Mouse (Mus musculus) small intestine, adult 2 months (tissue): ENCODE measurements at regions not wholly inside any gene's neighbourhood (a gene's known extent, or its start where the extent isn't known, plus 50 kb on each side); places are given as distances from the start of the nearest gene placed in this dataset.

Source experiments
- CTCF ChIP-seq: fragments of 200-500 bp; IDR thresholded peaks from 2 replicates; pipeline ENCODE4 v1.5.1; 2012; ENCODE audit warnings: low read depth, mild to moderate bottlenecking, control low read depth, inconsistent platforms, low read length, moderate library complexity, mixed read lengths; ENCODE audit not compliant: insufficient replicate concordance, insufficient read length; ENCODE audit errors: extremely low read depth
- POLR2A ChIP-seq: fragments of 200-500 bp; IDR thresholded peaks from 2 replicates; pipeline ENCODE4 v1.6.1; 2012; ENCODE audit warnings: low read depth, mild to moderate bottlenecking, control low read depth, inconsistent platforms, low read length, moderate library complexity

DNA sequence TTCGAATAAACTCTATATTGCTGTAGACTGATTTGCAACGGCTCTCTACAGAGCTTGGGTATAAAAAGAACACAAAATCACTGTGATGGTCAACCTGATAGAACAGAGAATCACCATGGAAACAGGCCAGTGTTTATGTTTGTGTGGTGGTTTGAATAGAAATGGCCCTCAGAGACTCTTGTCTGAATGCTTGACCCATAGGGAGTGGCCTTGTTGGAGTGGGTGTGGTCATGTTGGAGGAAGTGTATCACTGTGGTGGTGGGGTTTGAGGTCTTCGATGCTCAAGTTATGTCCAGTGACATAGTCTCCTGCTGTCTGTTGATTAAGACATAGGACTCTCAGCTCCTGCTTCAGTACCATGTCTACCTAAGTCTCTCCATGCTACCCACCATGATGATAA lies 144.8 kb upstream of the Nabp1 start:
- TF ChIP-seq POLR2A: no peak
- TF ChIP-seq CTCF: no peak
